Mouse (Mus musculus) T-helper 1 cell (primary cell): ENCODE measurements around the gene Gm11032.
"Not testable (repeated sequence)": the region's sequence is repeated elsewhere in the genome, so short reads cannot be mapped to it uniquely, and the experiment has no call there.

Source experiments
- in situ Hi-C: fragments of 300-600 bp; cut with MboI, MseI; formaldehyde crosslinking; loops from one replicate; pipeline ENCODE4 v1.15.1; 2025; ENCODE audit warnings: high pct_unique_total_duplicates

Gene Gm11032

DNA sequence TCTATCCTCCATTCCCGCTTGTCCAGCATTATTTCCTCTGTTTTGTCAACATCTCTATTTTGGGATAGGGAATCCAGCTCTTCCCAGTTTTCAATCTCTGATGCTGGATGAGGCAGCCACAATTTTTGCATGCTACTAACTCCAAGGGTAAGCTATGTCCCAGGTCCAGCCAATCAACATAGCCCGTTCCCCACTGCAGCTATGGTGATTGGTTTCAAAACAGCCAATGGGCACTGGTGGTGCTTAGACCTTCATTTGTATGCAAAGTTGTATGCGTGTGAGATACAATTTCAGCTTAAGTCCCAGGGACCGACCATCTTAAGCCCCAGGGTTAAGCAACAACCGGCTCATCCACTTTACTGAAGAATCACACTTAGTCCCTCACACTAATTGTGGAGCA is 3.1 kb downstream of the Gm11032 start:
- in situ Hi-C loops = no loop called here

DNA sequence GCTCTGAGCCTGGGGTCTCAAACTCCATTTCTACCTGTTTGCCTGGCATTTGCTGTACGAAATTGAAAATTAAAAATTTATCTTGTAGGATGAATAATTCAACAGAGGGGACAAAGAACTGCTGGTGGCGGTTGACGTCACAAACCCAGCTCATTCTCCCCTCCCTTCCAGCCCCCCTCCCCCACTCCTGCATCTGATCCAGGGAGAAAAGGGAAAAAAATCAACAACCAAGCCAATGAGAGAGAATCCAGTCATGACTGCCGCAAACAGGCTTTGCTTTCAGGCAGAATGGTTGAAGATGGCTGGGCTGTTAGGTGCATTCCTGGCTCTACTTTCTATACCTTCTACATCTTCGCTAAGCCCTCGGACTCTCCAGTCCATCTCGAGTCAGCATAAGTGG is 6.1 kb downstream of the Gm11032 start:
- in situ Hi-C loops = no loop called here

DNA sequence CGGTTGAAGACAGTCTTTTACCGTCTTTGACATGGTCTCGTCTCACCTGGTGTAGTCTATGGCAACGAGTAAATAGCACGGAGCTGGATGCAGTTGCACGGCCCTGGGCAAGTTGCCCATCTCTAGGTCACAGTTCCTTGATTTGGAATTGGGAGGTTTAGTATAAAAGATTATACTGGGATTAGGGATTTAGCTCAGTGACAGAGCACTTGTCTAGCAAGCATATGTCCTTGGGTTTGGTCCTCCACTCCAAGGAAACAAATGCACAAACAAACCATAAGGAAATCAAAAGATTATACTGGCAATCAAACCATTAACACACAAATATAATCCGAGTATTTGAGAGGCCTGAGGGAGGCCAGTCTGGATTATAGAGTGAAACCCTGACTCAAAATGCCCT is 7.8 kb downstream of the Gm11032 start:
- in situ Hi-C loops = no loop called here

DNA sequence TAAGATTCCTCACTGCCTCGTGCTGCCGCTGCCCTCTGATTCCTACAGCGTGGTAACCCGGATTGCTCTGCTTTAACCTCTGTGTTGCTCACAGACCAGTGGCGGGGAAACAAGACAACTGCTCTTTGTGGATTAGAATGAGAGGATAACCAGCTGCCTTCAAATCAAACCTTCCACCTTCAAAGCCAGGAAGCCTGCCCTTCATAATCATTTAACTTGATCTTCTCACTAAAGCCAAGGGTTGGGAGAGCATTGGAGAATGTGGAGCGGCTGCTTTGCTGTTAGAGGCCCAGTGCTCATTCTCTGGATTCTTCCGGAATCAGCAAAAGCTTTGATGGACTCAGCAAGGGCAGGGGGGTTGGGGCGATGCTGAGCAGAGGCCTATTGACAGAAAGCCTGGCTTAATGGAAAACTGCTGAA is 10.0 kb downstream of the Gm11032 start:
- in situ Hi-C loops = no loop called here

DNA sequence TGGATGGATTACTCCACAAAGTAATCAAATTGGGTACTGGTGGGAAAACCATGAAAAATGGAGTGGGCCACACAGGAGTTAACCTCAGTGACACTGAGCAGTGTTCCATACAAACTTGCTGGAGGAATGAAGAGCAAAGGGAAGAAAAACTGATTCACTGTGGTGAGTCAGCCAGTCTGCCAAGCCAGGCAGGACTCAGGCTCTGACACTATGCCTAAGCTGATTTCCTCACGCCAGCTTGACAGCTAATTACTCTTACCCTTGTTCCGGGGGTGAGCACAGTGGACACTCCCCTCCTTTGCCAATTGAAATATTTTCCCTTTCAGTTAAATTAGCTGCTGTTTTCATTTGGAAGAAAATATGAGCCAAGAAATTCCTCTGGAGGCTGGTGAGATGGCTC is 13.6 kb downstream of the Gm11032 start:
- in situ Hi-C loops = no loop called here

DNA sequence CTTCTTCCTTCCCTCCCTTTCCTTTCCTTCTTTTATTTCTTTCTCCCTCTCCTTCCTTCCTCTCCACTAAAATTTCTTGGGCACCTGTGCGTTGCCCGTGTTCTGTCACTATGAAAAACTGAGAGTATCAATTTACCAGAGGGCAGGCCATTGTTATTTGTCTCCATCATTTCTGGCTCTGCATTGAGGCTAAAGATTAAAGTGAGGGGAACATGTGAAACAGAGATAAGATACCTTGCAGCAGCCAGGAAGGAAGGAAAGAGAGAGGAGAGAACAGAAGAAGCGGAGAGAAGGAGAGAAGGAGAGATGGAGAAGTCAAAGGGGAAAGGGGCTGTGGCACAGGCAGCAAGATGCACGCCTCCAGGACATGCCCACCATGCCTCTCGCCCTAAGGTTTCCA is 14.5 kb downstream of the Gm11032 start:
- in situ Hi-C loops = no loop called here

DNA sequence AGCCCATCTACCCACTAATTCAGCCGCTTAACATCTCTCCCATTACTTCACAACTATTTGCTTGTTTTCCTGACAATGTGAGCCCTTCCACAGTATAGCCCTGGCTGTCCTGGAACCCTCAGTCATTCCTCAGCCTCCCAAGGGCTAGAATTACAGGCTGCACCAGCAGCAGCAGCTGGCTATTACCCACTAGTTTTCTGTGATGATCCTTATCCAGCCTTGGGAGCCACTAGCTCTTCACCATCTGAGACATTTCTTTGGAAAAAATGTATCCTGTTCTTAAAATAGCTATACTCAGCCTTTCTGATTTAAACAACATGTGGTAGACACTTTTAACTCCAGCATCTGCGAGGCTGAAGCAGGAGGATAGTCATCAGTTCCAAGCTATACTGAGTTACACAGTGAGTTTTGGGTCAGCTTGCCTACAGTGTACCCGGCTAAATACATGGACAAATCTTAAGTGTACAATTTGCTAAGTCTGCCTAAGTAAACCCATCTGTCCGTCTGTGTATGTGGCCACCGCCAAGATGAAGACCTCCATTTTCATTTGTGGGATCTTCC is 17.0 kb downstream of the Gm11032 start:
- in situ Hi-C loops = no loop called here

DNA sequence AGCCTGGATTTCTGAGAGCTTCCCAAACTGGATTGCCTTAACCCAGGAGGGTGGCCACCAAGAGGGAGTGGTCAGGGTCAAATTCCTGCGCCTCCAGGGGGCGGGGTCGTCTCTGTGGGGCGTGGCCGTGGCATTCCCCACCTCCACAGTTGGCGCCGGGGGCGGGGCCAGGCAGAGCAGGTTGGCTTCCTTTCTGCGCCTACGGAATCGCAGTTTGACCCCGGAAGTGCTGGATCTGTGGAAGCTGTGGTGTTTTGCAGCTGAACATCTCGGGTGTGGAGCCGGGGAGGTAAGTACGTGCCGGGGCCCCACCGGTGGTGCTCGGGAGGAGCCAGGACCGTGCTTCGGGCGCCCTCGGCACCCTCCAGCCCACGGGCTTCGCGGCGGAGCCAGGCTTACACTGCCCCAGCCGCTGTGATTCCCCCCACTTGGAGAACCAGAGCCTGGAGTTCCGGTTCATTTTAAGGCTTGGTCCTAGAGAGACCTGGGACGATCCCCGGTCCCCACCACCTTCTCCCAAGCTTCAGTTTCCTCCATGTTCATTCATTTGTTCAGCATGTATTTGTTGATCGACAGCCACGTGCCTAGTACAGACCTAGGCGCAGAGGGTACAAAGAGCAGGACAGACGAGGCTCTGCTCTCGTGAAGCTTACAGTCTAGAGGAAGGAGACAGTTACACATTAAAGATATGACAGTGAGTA is 17.8 kb downstream of the Gm11032 start, which contains the start of gene Ascc2:
TSS of gene Ascc2 (plus strand) at position 214 of the 701 bp plus-strand sequence.
- in situ Hi-C loops = no loop called here

DNA sequence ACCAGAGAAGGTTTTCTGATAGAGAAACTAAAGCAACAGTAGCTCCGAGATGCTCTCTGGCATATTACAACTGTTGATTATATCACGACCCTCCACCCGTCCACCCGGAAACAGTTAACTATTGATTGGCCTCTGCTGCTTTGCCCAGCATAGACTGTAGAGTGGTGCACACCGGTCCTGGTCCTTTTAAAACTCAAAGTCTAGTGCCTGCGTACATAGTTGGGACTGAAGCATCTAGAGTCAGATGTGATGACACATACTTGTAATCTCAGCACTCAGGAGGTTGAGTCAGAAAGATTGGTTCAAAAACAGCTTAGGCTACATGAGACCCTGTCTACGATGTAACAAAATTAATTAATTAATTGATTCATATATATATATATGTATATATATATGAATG is 18.4 kb downstream of the Gm11032 start:
- in situ Hi-C loops = no loop called here

DNA sequence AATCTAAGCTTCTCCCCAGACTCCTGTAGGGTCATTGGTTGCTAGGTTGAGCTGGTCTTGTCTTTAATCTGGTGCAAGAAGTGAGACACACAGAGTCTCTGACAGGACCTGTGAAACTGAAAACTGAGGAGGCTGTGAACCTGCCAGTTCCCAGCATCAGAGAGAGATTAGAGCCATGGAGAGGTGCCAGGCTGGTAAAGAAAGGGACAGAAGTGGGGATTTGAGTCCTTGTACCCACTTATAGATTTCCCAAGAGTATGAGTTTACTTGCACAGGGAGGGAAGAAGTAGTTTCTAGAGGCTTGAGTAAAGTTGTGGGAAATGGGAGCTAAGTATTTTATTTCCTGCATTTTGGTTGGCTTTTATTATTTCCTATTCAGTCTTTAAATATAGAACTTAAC is 21.3 kb downstream of the Gm11032 start:
- in situ Hi-C loops = loop anchor here (5.0 kb wide), 1 partner anchor 39 kb away; no protein-coding TSS in a partner anchor

DNA sequence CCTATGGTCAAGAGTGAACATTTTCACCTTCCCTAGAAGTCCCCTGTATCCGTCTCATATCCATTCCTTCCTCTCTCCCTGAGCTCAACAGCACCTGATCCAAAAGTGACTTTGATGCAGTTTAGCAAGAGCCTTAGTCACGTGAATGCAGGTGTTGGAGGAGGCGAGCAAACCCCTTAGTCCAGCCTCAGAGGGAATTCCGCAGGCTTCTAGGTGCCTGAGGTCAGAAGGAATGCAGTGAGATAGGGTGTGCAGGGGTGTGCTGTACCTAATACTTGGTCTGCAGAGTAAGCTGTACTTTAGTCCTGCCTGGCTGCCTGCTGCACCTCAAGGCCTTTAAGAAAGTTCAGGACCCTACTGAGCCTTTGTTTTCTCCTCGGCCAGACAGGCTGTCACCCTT is 23.9 kb downstream of the Gm11032 start:
- in situ Hi-C loops = loop anchor here (5.0 kb wide), 1 partner anchor 41 kb away; no protein-coding TSS in a partner anchor

DNA sequence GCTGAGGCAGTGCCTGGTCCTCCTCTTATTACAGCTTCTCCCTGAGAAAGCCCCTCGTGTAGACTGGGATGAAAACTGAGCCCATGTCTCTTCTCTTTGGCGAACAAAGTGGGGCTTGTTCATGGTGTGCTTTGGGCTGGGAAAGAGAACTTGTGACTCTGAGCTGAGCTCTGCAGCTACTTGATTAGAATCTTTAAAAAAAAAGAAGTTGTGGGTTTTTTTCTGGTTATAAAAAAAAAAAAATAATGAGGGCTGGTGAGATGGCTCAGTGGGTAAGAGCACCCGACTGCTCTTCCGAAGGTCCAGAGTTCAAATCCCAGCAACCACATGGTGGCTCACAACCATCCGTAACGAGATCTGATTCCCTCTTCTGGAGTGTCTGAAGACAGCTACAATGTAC is 25.3 kb downstream of the Gm11032 start:
- in situ Hi-C loops = not testable (repeated sequence)

DNA sequence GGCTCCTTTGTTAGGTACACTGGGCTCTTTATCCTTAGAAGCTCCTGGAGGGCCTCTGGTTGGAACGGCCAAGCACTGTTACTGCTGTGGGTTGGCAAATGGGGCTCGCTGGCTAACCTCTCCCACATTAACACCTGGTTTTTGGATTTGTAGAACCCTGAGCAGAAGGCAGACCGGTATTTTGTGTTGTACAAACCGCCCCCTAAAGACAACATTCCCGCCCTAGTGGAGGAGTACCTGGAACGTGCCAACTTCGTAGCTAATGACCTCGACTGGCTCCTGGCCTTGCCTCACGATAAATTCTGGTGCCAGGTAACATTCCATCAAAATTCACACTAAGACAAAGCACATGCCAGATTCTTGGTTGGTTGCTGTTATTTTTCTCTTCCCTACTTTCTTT is 26.5 kb downstream of the Gm11032 start:
- in situ Hi-C loops = no loop called here

DNA sequence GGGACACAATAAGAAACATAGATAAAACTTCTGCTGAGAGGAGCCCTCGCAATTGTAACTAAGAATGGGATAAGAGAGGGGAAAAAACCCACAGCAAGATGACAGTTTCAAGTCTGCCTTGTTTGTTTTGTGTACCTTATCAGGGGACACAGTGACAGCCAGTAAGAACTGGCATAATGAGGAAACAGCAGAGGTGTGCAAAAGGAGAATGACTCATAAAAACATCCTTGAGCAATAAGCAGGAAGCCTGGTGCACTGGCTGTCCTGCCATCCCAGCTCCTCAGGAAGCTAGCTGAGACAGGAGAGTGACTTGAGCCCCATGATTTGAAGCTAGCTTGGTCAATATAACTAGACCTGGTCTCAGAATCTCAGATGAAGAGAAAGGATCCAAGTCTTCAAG is 40.0 kb downstream of the Gm11032 start:
- in situ Hi-C loops = no loop called here

DNA sequence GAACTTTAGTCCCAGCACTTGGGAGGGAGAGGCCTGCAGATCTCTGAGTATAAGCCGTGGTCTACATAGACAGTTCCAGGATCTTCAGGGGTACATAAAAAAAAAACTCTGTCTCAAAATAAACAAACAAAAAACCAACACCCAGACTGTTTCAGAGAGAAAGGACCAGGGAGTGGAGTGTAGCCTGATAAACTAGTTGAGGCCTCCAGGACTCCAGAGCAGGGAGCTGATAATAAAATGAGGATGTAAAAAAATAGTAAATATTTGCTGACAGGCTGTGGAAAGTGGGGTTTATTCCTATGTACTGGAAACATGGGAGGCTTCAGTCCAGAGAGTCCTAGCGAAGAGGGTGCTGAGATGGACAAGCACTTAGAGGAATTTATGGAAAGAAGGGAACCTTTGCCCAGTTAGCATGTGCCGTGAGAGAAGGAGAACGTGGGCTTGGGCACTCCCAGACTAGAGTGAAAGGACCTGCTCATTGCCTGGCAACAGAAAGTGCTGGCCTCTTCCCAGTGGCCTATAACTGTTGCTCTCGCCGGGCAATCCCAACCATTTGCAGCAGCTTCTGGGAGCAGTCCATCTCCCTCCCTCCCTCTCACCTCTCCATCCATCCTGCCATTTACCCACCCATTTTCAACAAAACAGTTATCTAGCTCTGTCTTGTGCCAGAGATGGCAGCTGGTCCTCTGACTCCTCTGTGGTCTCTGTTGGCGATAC is 40.6 kb downstream of the Gm11032 start:
- in situ Hi-C loops = no loop called here

DNA sequence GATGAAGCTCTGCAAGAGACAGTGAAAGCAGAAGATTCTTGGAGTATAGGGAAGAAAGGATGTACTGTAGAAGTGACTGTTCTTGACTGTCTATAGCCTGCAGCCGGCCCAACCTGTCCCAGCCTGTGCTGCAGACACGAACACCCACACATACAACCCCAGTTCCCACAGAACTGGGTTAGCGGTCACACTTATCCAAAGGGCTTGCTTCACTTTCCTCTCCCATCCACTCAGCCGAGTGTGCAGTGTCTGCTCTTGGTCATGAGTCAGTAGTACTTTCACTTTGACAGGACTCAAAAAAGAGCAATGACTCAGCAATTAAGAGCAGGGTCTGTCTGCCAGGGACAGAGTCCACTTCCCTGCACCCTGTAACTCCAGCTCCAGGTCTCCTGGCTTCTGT is 41.5 kb downstream of the Gm11032 start:
- in situ Hi-C loops = no loop called here

DNA sequence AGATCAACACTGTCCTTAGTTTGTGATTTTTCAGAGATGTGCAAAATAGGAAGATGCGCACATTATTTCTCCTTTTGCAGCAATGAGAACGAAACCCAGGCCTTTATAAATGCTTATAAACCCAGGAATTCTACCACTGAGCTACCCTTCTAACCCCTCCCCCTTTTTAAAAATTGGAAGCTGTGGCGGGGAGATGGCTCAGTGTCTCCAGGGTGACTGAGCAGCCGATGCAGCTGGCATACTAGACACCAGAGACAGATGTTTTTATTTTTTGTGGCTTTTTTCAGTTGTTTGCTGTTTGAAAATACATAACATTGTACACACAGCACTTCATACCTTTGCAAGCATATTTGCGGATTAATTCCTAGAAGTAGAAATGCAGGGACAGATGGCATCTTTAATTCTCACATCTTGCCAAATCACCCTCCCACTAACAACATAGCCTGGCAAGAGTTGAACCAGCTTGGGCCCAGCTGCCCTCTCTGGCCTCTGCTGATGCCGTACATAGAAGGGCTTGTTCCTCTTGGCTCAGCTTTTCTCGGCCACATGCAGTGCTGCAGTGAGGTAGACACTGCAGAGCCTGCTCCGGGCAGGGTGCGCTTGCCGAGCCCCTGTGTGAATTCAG is 42.1 kb downstream of the Gm11032 start:
- in situ Hi-C loops = no loop called here

DNA sequence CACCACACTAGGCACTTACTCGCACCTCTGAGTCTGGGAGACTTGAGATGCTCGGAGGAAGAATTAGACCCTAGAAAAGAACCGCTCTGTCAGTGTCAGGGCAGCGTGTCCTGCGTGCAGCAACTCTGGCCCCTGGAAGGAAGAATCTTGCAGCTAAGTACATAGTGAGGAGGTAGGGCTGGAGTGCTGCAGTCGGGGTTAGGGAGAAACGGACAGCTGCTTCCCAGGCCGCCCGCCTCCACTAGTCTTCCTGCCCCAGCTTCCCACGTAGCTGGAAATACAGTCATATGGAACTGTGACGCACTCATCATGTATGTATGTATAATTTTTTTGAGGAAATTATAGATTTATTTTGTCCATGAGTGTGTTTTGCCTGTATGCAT is 42.6 kb downstream of the Gm11032 start:
- in situ Hi-C loops = no loop called here
